Mouse (Mus musculus) retina, embryonic 14.5 days (tissue): ENCODE data around the gene Selplg.
"Not testable (repeated sequence)": the region's sequence is repeated elsewhere in the genome, so short reads cannot be mapped to it uniquely, and the experiment has no call there.

Experiments used
- DNase-seq: peaks from one replicate; pipeline ENCODE4 v3.0.0-alpha.2; 2015; ENCODE audit warnings: low spot score

The Selplg gene

GRCm38 (mm10) chr5:113790453-113791196, 41.8 kb downstream of the Selplg start:
- no peak for DNase-seq

- no peak for DNase-seq
These were observed 43.2 kb downstream of the Selplg start for GRCm38 (mm10) chr5:113789075-113789788.

GRCm38 (mm10) chr5:113788645-113789044, 43.8 kb downstream of the Selplg start:
- no peak for DNase-seq

- DNase-seq, result no peak
These were observed 45.5 kb downstream of the Selplg start for GRCm38 (mm10) chr5:113786985-113787384.

- DNase-seq, result not testable (repeated sequence)
These were observed 48.3 kb downstream of the Selplg start for GRCm38 (mm10) chr5:113784104-113784503.

GRCm38 (mm10) chr5:113783581-113784001, 48.9 kb downstream of the Selplg start:
- DNase-seq, result no peak

GRCm38 (mm10) chr5:113782624-113783023, 49.8 kb downstream of the Selplg start:
- no peak for DNase-seq

GRCm38 (mm10) chr5:113781875-113782274, 50.6 kb downstream of the Selplg start:
- no peak for DNase-seq

- no peak for DNase-seq
These were observed 51.2 kb downstream of the Selplg start for GRCm38 (mm10) chr5:113781254-113781653.

GRCm38 (mm10) chr5:113780763-113781162, 51.7 kb downstream of the Selplg start:
- DNase-seq, result no peak

GRCm38 (mm10) chr5:113780082-113780752, 52.2 kb downstream of the Selplg start:
- no peak for DNase-seq

- DNase-seq, result no peak
These were observed 52.9 kb downstream of the Selplg start for GRCm38 (mm10) chr5:113779569-113779968.

- not testable (repeated sequence) for DNase-seq
These were observed 54.7 kb downstream of the Selplg start for GRCm38 (mm10) chr5:113777728-113778127.

- DNase-seq, result no peak
These were observed 55.6 kb downstream of the Selplg start for GRCm38 (mm10) chr5:113776896-113777226.

GRCm38 (mm10) chr5:113776128-113776895, 56.1 kb downstream of the Selplg start:
- no peak for DNase-seq

GRCm38 (mm10) chr5:113775585-113775984, 56.9 kb downstream of the Selplg start:
- no peak for DNase-seq

GRCm38 (mm10) chr5:113773664-113774063, 58.8 kb downstream of the Selplg start:
- DNase-seq, result peak; percentile 92

GRCm38 (mm10) chr5:113772905-113773519, 59.4 kb downstream of the Selplg start:
- DNase-seq, result peak; percentile 31

- DNase-seq, result peak; percentile 95
These were observed 60.0 kb downstream of the Selplg start, which contains the start of the genes Sart3 and Iscu for GRCm38 (mm10) chr5:113772450-113772895. Sart3 (minus strand) TSS chr5:113772510. Iscu (plus strand) TSS chr5:113772748.

- DNase-seq, result peak; percentile 91
These were observed 61.0 kb downstream of the Selplg start for GRCm38 (mm10) chr5:113771213-113772162.
